8 mouse cellular contexts compared by ENCODE assay signal in the genomic region with DNA sequence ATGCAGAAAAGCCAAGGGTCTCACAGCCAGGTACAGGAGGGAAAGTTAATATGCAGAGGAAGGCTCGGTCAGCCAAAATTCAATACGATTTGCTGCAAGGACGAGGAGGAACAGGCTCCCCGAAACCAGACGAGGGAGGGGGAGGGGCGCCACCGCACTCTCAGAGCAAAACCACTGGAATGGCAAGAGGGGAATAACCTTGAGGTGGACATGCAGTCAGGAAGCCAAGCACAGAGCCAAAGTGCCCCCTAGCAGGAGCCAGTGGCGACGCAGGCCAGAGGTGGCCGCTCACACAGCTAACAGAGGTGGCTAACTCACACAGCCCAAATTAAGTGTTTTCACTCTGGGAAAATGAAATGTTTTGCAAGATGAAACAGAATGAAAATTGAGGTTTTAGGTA. TPM values are rescaled to one million over a fixed set of nuclear protein-coding genes. Genes with fewer than 3 reads are reported as not detected.
DNase-seq lines count a peak whose midpoint lies in the region; ATAC-seq and TF ChIP-seq lines count a peak whose summit lies in the region.

No protein-coding gene starts in this region.

- H3K9me3 ChIP-seq in heart, embryonic 16.5 days (replicated peaks; ENCODE audit: control insufficient read depth, low read length) = no peaks in the 10 kb centered on the region

- no peak for TF ChIP-seq POLR2A in cortical plate, adult 2 months (IDR thresholded peaks at IDR 0.05; ENCODE audit: extremely low read depth, insufficient read depth, low read length)

- H3K4me1 ChIP-seq in cortical plate, adult 2 months (ENCODE audit: control insufficient read depth, insufficient read depth, low read length) = 0 out of 2 replicates have a peak, but pooled peaks cover 2% of the 10 kb centered on the region
- H3K4me1 ChIP-seq in heart, embryonic 16.5 days (ENCODE audit: control insufficient read depth, insufficient read depth, low read length) = peaks cover 46% of the 10 kb centered on the region

- no peak overlapping the region for H3K27ac ChIP-seq in cortical plate, adult 2 months (ENCODE audit: insufficient read depth, low read length)
- H3K27ac ChIP-seq in heart, embryonic 16.5 days (ENCODE audit: low read length) = peak overlapping the region; percentile 10

- no peak overlapping the region for H3K4me3 ChIP-seq in cortical plate, adult 2 months (ENCODE audit: insufficient read depth, low read length)
- H3K4me3 ChIP-seq in heart, embryonic 16.5 days (ENCODE audit: low read length) = peak overlapping the region; percentile 9; the same call in 1 of the 2 replicates

- peak; percentile 42 for TF ChIP-seq CTCF in cortical plate, adult 2 months (IDR thresholded peaks at IDR 0.05; ENCODE audit: extremely low read depth, insufficient read depth, low read length)

- H3K9ac ChIP-seq in heart, embryonic 16.5 days (ENCODE audit: low read length) = peak overlapping the region; percentile 57; the same call in 1 of the 2 replicates

- peak; percentile 69; the same call in 1 of the 2 replicates for ATAC-seq in heart, embryonic 16.5 days (replicated peaks; ENCODE audit: extremely low read depth, insufficient read depth, low FRiP score)
- ATAC-seq in megakaryocyte, adult 5-6 weeks (ENCODE audit: poor library complexity, severe bottlenecking) = peak; percentile 59

- H3K4me2 ChIP-seq in heart, embryonic 16.5 days (ENCODE audit: low read depth, low read length) = peak overlapping the region; percentile 45; the same call in 1 of the 2 replicates

- no peaks in the 10 kb centered on the region for H3K36me3 ChIP-seq in heart, embryonic 16.5 days (ENCODE audit: control insufficient read depth, insufficient read depth)

- no peaks in the 10 kb centered on the region for H3K27me3 ChIP-seq in heart, embryonic 16.5 days (ENCODE audit: control insufficient read depth, insufficient read depth, low read length)

- peak; percentile 43 to 49 for DNase-seq in right cerebral cortex, postnatal 10 days (ENCODE audit: low spot score in 2 of 2)
- DNase-seq in right cerebral cortex, adult 18-20 months = no peak
- peak; percentile 87 for DNase-seq in kidney, postnatal 10 days
- peak; percentile 85 for DNase-seq in testis, postnatal 10 days (ENCODE audit: low spot score)
- no peak for DNase-seq in c-Kit-positive CD71-positive TER-119-positive erythroid progenitor cells, embryonic 14.5 days (ENCODE audit: low spot score)

- 9% methylated on average over 10 of the region's 10 CpGs for WGBS in heart, embryonic 16.5 days

RNA-seq across cellular contexts. Expression of a gene that starts 52.3 kb away (rescaled TPM):
- polyA plus RNA-seq in cortical plate, adult 2 months (2012; rRNA removed) = 41.1 and 42.4 TPM in 2 replicates
- polyA plus RNA-seq in heart, embryonic 16.5 days (2015; fragmentation: Nextera tagmentation; extraction: Ambion mirVana) = 44.1 and 44.6 TPM in 2 replicates
- total RNA-seq in megakaryocyte, adult 5-6 weeks (2015) = 7.7 and 7.8 TPM in 2 replicates
- total RNA-seq in megakaryocyte, adult 5-6 weeks (2017) = 10.7 and 12.3 TPM in 2 replicates

RNA-seq across cellular contexts. Expression of a gene that starts 56.6 kb away (rescaled TPM):
- polyA plus RNA-seq in cortical plate, adult 2 months (2012; rRNA removed) = 49.3 and 52.8 TPM in 2 replicates
- 29.3 and 33.8 TPM in 2 replicates for polyA plus RNA-seq in heart, embryonic 16.5 days (2015; fragmentation: Nextera tagmentation; extraction: Ambion mirVana)
- 11.5 and 14.6 TPM in 2 replicates for total RNA-seq in megakaryocyte, adult 5-6 weeks (2015)
- total RNA-seq in megakaryocyte, adult 5-6 weeks (2017) = 14.8 and 16.7 TPM in 2 replicates

Comparison
In these comparisons a context has a peak if more than half of its experiments do, and no peak if none do; other contexts are left out.
1. DNase-seq: peak in right cerebral cortex, postnatal 10 days (2 of 2), kidney, postnatal 10 days (single experiment) and testis, postnatal 10 days (single experiment); none in right cerebral cortex, adult 18-20 months (single experiment) and c-Kit-positive CD71-positive TER-119-positive erythroid progenitor cells, embryonic 14.5 days (single experiment).